Mouse (Mus musculus) gastrocnemius, adult 2 months (tissue): Measurements from ENCODE around the gene Moxd1. TPM values are rescaled to one million over a fixed set of nuclear protein-coding genes. Genes with fewer than 3 reads are reported as not detected.

Source experiments
- DNase-seq: peaks from one replicate; pipeline ENCODE4 v3.0.0; 2022
- H3K27ac ChIP-seq: fragments of 200-600 bp; 2 replicates; pipeline ENCODE4 v1.8.1; 2022; ENCODE audit warnings: mild to moderate bottlenecking
- H3K4me3 ChIP-seq: fragments of 200-600 bp; 2 replicates; pipeline ENCODE4 v1.8.1; 2022; ENCODE audit warnings: mild to moderate bottlenecking, moderate library complexity
- CTCF ChIP-seq: fragments of 200-600 bp; IDR thresholded peaks from 2 replicates; pipeline ENCODE4 v1.8.1; 2022; ENCODE audit warnings: antibody characterized with exemption, mild to moderate bottlenecking, moderate library complexity
- intact Hi-C: fragments of 180-260 bp; cut with DNase I; formaldehyde crosslinking; loops from one replicate; pipeline ENCODE4 v1.15.1; 2025
- total RNA-seq, 2 experiments: library from RNA; stranded (reverse); gene quantifications; 2 replicates each; pipeline ENCODE4 v1.2.3; 2021

The Moxd1 gene
- total RNA-seq, 2 experiments from 2014 or later: 0.28 to 0.94 TPM

DNA sequence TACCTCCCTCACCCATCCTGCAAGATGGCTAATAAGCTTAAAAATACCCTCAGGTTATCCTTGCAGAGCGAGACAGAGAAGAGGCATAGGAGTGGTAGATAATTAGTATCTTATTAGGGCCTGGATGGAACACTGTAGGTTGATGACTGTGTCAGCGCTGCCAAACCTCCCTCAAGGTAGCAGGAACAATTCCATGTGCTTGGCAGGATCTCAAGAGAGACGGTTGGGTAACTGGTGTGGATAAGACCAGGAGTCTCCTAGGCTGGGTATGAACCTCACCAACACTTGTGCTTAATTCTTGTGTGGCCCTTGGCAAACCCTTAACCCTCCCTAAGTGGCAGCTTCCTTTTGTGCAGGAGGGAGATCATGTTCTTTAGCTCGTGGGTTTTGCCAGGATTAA, 9.0 kb downstream of the Moxd1 start:
- TF ChIP-seq CTCF: no peak
- DNase-seq: no peak
- Histone ChIP-seq H3K4me3 (no peak overlapping the region), H3K27ac (no peak overlapping the region)
- intact Hi-C loops: no loop called here

- H3K4me3 ChIP-seq: peak overlapping the region; percentile 50
- H3K27ac ChIP-seq: no peak overlapping the region
- TF ChIP-seq CTCF: no peak
- no peak for DNase-seq
- intact Hi-C loops: no loop called here
Observed at GRCm38 (mm10) chr10:24235426-24236283, 12.3 kb downstream of the Moxd1 start.

DNA sequence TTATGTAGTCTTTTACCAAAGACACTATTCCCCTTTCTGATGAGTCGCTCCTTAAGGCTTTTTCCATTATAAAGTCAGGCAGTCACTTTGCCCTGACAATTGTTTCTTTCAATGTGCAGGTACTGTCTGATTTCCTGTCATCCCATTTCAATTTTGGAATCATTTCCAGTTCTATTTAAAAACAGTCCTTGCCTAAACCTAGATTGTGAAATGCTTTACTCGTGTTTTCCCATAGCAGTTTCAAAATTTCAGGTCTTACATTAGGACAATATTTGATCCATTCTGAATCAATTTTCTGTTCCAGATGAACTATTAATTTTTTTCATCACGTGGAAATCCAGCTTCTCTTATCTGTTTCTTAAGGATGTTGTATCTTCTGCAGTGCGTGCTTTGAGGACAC, 23.5 kb downstream of the Moxd1 start:
- DNase-seq: no peak
- TF ChIP-seq CTCF: no peak
- Histone ChIP-seq H3K27ac (no peak overlapping the region), H3K4me3 (no peak overlapping the region)
- intact Hi-C loops: no loop called here

- no peak for DNase-seq
- H3K27ac ChIP-seq: no peak overlapping the region
- intact Hi-C loops: no loop called here
- TF ChIP-seq CTCF: no peak
- no peak overlapping the region for H3K4me3 ChIP-seq
Observed at GRCm38 (mm10) chr10:24248116-24248515, 24.8 kb downstream of the Moxd1 start.

- intact Hi-C loops: no loop called here
- Histone ChIP-seq H3K27ac (no peak overlapping the region), H3K4me3 (no peak overlapping the region)
- no peak for DNase-seq
- TF ChIP-seq CTCF: no peak
Observed at GRCm38 (mm10) chr10:24251631-24252030, 28.3 kb downstream of the Moxd1 start.

DNA sequence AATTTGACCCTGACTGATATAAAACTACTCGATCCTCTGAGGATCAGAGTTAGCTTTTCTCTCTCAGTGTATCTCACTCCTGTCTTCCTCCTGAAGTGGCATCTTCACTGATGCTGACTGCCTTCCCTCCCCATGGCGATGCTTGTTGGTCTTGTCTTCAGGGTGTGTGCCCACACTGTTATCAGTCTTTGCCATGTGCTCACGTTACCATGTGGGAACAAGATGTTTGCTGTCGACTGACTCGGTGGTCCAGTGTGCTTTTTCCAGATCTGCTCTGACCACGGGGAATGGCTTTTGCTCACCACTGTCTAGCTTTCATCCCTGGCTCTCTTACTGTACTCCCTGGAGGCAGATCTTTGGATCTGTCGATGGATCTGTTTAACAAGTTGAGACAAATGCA, 34.8 kb downstream of the Moxd1 start:
- intact Hi-C loops: no loop called here
- Histone ChIP-seq H3K4me3 (no peak overlapping the region), H3K27ac (no peak overlapping the region)
- no peak for DNase-seq
- TF ChIP-seq CTCF: no peak

DNA sequence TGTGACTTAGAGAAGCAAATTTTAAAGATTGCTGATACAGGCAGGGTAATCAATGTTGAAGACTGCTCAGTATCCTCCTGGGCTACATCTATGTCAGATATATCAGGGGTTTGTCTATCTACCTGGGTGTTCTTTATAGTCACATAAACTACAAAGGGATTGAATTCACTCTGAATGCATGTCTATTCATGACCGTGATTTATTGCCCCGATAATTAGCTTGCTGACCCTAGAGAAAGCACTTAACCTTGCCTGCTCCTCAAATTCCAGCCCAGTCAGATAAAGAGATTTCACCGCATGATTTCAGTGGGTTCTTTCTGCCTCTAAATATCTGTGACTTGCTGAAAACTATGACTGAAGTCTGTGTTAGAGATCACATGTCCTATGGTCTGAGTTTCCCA, 35.6 kb downstream of the Moxd1 start:
- intact Hi-C loops: no loop called here
- no peak overlapping the region for H3K4me3 ChIP-seq
- H3K27ac ChIP-seq: no peak overlapping the region
- no peak for TF ChIP-seq CTCF
- DNase-seq: no peak

- TF ChIP-seq CTCF: no peak
- no peak for DNase-seq
- H3K27ac ChIP-seq: no peak overlapping the region
- no peak overlapping the region for H3K4me3 ChIP-seq
- intact Hi-C loops: no loop called here
Observed at GRCm38 (mm10) chr10:24259794-24260590, 36.7 kb downstream of the Moxd1 start.

DNA sequence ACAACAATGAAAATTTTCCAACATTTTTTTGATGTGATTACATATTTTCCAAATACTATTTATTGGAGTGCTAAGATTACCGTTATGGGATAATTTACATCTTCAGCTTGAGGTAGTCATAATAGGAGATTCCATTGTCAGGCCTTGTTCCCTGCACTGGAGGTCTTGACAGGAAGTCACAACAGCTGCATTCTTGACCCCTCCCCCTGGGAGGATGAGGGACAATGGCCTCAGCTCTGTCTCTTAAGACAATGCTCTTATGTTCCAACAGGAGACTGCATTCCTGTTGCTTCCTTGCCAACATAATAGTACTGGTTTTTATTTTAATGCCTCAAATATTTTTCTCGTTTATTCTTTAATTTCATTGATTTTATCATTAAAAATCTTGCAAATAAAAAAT, 44.2 kb downstream of the Moxd1 start:
- intact Hi-C loops: no loop called here
- no peak for DNase-seq
- Histone ChIP-seq H3K4me3 (no peak overlapping the region), H3K27ac (no peak overlapping the region)
- TF ChIP-seq CTCF: no peak

- no peak for DNase-seq
- Histone ChIP-seq H3K4me3 (no peak overlapping the region), H3K27ac (no peak overlapping the region)
- no peak for TF ChIP-seq CTCF
- intact Hi-C loops: no loop called here
Observed at GRCm38 (mm10) chr10:24271077-24271637, 47.8 kb downstream of the Moxd1 start.

DNA sequence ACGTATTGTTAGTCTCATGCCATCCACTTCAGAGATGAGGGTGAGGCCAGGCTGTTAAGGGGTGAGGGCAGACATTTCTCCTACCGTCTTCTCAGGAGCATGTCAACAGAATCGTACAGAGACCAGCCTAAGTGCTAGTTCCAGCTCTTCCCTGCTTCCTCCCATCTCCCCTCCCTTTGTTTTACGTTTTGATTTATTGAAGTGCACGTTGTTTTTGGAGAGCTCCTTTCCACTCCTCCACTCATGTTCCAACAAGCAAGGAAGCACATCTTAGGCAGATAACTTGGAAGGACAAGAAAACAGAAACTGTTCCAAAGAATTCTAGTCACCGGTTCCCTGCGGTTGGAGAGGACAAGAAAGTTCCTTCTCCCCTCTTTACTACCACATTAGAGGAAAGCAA, 52.9 kb downstream of the Moxd1 start:
- intact Hi-C loops: no loop called here
- no peak for DNase-seq
- Histone ChIP-seq H3K27ac (no peak overlapping the region), H3K4me3 (no peak overlapping the region)
- TF ChIP-seq CTCF: no peak

DNA sequence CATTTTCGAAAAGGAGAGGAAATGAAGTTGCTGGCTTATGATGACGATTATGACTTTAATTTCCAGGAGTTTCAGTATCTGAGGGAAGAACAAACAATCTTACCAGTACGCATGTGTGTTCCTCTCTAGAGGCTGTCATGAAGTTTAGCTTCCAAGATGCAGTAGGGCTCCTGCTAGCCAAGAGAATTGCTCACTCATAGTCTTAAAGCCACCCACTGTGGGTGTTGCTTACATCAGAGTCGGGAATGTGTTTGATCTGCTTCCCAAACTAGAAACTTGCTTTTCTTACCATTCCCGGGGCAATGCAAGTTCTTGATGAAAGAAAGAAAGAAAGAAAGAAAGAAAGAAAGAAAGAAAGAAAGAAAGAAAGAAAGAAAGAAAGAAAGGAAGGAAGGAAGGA, 59.3 kb downstream of the Moxd1 start:
- Histone ChIP-seq H3K4me3 (no peak overlapping the region), H3K27ac (no peak overlapping the region)
- DNase-seq: no peak
- intact Hi-C loops: no loop called here
- TF ChIP-seq CTCF: no peak

- Histone ChIP-seq H3K4me3 (no peak overlapping the region), H3K27ac (no peak overlapping the region)
- DNase-seq: no peak
- no peak for TF ChIP-seq CTCF
- intact Hi-C loops: no loop called here
Observed at GRCm38 (mm10) chr10:24291611-24292010, 68.3 kb downstream of the Moxd1 start.
